Mouse (Mus musculus): ENCODE results near the gene Lhx4. TPM values are rescaled to one million over a fixed set of nuclear protein-coding genes. Genes with fewer than 3 reads are reported as not detected.

Lhx4 gene
- 0.28 and 0.33 TPM in 2 replicates for polyA plus RNA-seq (2012; rRNA removed)

DNA sequence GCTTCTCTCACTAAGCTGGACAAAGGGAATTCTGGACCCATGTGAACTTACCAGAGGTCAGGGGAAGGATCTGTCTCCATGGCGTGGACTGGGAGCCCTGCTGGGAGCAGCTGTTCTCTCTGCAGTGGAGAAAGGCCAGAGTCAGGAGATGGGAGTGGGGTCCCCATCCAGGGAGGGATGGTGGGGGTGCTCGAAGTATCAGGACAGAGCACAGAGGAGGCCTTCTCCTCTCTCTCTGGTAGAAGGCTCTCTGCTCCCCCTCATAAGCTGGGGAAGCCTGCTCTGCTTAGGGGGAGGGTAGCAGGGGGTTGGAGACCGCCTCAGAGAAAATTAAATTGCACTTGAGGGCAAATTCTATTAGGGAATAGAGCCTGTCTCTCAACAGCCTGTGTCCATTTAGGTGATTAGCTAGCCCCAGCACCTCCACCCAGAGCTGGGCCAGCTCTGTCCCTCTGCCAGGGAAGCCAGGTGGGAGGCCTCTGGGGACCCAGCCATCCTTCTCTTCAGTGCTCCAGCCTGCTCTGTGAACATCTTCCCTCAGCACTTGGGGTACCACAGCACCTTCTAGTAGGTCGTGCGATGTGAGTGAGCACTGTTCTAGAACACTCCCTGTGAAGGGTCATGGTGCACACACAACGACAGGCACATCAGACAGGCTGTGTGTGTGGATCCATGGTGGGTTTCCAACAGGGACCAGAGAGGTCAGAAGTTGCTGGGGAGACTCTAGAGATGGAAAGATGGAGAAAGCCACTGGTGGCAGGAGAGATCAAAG is at the start of gene Lhx4:
Lhx4 (minus strand) TSS at position 201 of the 772 bp plus-strand sequence.

Other genes with a start within 250 kb of the Lhx4 start
- 108 and 114 TPM in 2 replicates for gene Acbd6, start 193.6 kb downstream of the Lhx4 start, polyA plus RNA-seq (2012; rRNA removed)
- gene Qsox1, start 61.2 kb upstream of the Lhx4 start, polyA plus RNA-seq (2012; rRNA removed) = 29.9 and 33.8 TPM in 2 replicates
- gene Cep350, start 221.6 kb upstream of the Lhx4 start, polyA plus RNA-seq (2012; rRNA removed) = 12.1 and 14.3 TPM in 2 replicates